9 mouse cellular contexts compared by ENCODE assay signal in genomic region chrX:56572465-56572864, GRCm38 (mm10). TPM values are rescaled to one million over a fixed set of nuclear protein-coding genes. Genes with fewer than 3 reads are reported as not detected.
DNase-seq lines count a peak whose midpoint lies in the region; ATAC-seq and TF ChIP-seq lines count a peak whose summit lies in the region.
"Had no signal": no experiment of that assay in that cellular context is flagged by ENCODE, and none has a peak within 500 bp of the region (broad histone marks: within the 10 kb centered on the region; RNA-seq: fewer than 3 reads in every experiment).

No protein-coding gene starts in this region.

- H3K27ac ChIP-seq in thymus, adult 2 months (ENCODE audit: control insufficient read depth, insufficient read depth, low read length): no peak overlapping the region
- no peak overlapping the region for H3K27ac ChIP-seq in embryonic facial prominence, embryonic 11.5 days (replicated peaks; ENCODE audit: low read depth, low read length)

- no peak for ATAC-seq in embryonic facial prominence, embryonic 11.5 days (replicated peaks; ENCODE audit: insufficient number of reproducible peaks, low FRiP score, low TSS enrichment, low read depth)
- ATAC-seq in megakaryocyte-erythroid progenitor cell, adult 5-6 weeks (replicated peaks; ENCODE audit: low FRiP score, low TSS enrichment, poor library complexity, severe bottlenecking): 0 out of 2 replicates have a peak, but pooled peaks have one; percentile 52

- no peak overlapping the region for H3K4me2 ChIP-seq in embryonic facial prominence, embryonic 11.5 days (ENCODE audit: low read depth, low read length)

- no peak for TF ChIP-seq CTCF in thymus, adult 2 months (IDR thresholded peaks at IDR 0.05; ENCODE audit: borderline replicate concordance, control insufficient read depth, extremely low read depth, insufficient read depth, low read length, poor library complexity)

- intact Hi-C loops in gastrocnemius, postnatal 36 days (cut with DNase I): loop anchor here (2.0 kb wide), 1 partner anchor 266 kb away; no protein-coding TSS in a partner anchor

- no peaks in the 10 kb centered on the region for H3K4me1 ChIP-seq in thymus, adult 2 months (replicated peaks; ENCODE audit: control insufficient read depth, insufficient read depth, low read length)
- no peaks in the 10 kb centered on the region for H3K4me1 ChIP-seq in embryonic facial prominence, embryonic 11.5 days (ENCODE audit: control insufficient read depth, insufficient read depth, low read length)

- H3K27me3 ChIP-seq in thymus, adult 2 months (ENCODE audit: control insufficient read depth, insufficient read depth, low read length): no peaks in the 10 kb centered on the region
- no peaks in the 10 kb centered on the region for H3K27me3 ChIP-seq in embryonic facial prominence, embryonic 11.5 days (ENCODE audit: control insufficient read depth, insufficient read depth, low read length)

- no peaks in the 10 kb centered on the region for H3K9me3 ChIP-seq in embryonic facial prominence, embryonic 11.5 days (replicated peaks; ENCODE audit: control insufficient read depth, low read length)

- no peaks in the 10 kb centered on the region for H3K36me3 ChIP-seq in thymus, adult 2 months (ENCODE audit: control insufficient read depth, insufficient read depth, low read length)
- H3K36me3 ChIP-seq in embryonic facial prominence, embryonic 11.5 days (replicated peaks; ENCODE audit: control insufficient read depth, insufficient read depth, low read depth, low read length): no peaks in the 10 kb centered on the region

- H3K4me3 ChIP-seq in thymus, adult 2 months (ENCODE audit: control insufficient read depth, insufficient read depth, low read length): no peak overlapping the region
- no peak overlapping the region for H3K4me3 ChIP-seq in embryonic facial prominence, embryonic 11.5 days (ENCODE audit: low read depth, low read length)

- DNase-seq in gastrocnemius, adult 18-20 months (ENCODE audit: low spot score): peak; percentile 1
- no peak for DNase-seq in gastrocnemius, postnatal 36 days
- DNase-seq in thymus, adult 2 months: peak; percentile 12
- no peak for DNase-seq in thymus, adult 18-20 months
- peak; percentile 22 for DNase-seq in embryonic facial prominence, embryonic 11.5 days (ENCODE audit: low spot score)
- DNase-seq in yolk sac, embryonic 10.5 days (ENCODE audit: low spot score): no peak
- DNase-seq in cerebellum, adult 11-12 months: no peak

- no peak overlapping the region for H3K9ac ChIP-seq in embryonic facial prominence, embryonic 11.5 days (replicated peaks; ENCODE audit: low read length)

- WGBS in thymus, adult 2 months: 22% methylated on average over 6 of the region's 6 CpGs
- WGBS in embryonic facial prominence, embryonic 11.5 days: 30% methylated on average over 6 of the region's 6 CpGs

- TF ChIP-seq POLR2A in thymus, adult 2 months (IDR thresholded peaks at IDR 0.05; ENCODE audit: control insufficient read depth, extremely low read depth, insufficient read depth, low read length, poor library complexity): no peak

RNA-seq across cellular contexts. Expression of gene Gm648, which starts 23.1 kb away (rescaled TPM):
- total RNA-seq in gastrocnemius, adult 18-20 months (2021): not detected
- not detected for total RNA-seq in gastrocnemius, postnatal 36 days (2021)
- 0.09 TPM in 1 of 2 replicates, not detected in the other for polyA plus RNA-seq in thymus, adult 2 months (2012; rRNA removed)
- not detected in 2 replicates for polyA plus RNA-seq in embryonic facial prominence, embryonic 11.5 days (2014; fragmentation: Nextera tagmentation; extraction: Ambion mirVana)
- not detected in 2 replicates for total RNA-seq in megakaryocyte-erythroid progenitor cell, adult 5-6 weeks (2014; fragmentation: Nextera tagmentation)
- total RNA-seq in megakaryocyte-erythroid progenitor cell, adult 5-6 weeks (2017): not detected in 2 replicates
- total RNA-seq: left cerebral cortex, postnatal 25 days had no signal

RNA-seq across cellular contexts. Expression of gene Mmgt1, which starts 25.4 kb away (rescaled TPM):
- total RNA-seq in gastrocnemius, adult 18-20 months (2021): 10 to 100 TPM; 24.2 to 25.8 TPM
- 10 to 100 TPM; 22.9 to 24.5 TPM for total RNA-seq in gastrocnemius, postnatal 36 days (2021)
- polyA plus RNA-seq in thymus, adult 2 months (2012; rRNA removed): 9.3 and 9.4 TPM in 2 replicates
- 36.5 and 37.0 TPM in 2 replicates for polyA plus RNA-seq in embryonic facial prominence, embryonic 11.5 days (2014; fragmentation: Nextera tagmentation; extraction: Ambion mirVana)
- 18.4 and 24.0 TPM in 2 replicates for total RNA-seq in megakaryocyte-erythroid progenitor cell, adult 5-6 weeks (2014; fragmentation: Nextera tagmentation)
- 17.1 and 26.8 TPM in 2 replicates for total RNA-seq in megakaryocyte-erythroid progenitor cell, adult 5-6 weeks (2017)

RNA-seq across cellular contexts. Expression of gene Slc9a6, which starts 37.1 kb away (rescaled TPM):
- total RNA-seq in gastrocnemius, adult 18-20 months (2021): 10 to 100 TPM; 25.1 to 26.3 TPM
- total RNA-seq in gastrocnemius, postnatal 36 days (2021): 10 to 100 TPM; 21.2 to 26.6 TPM
- 12.4 and 13.2 TPM in 2 replicates for polyA plus RNA-seq in thymus, adult 2 months (2012; rRNA removed)
- polyA plus RNA-seq in embryonic facial prominence, embryonic 11.5 days (2014; fragmentation: Nextera tagmentation; extraction: Ambion mirVana): 11.6 and 11.9 TPM in 2 replicates
- 2.9 and 5.0 TPM in 2 replicates for total RNA-seq in megakaryocyte-erythroid progenitor cell, adult 5-6 weeks (2014; fragmentation: Nextera tagmentation)
- total RNA-seq in megakaryocyte-erythroid progenitor cell, adult 5-6 weeks (2017): 6.5 and 12.9 TPM in 2 replicates

RNA-seq across cellular contexts. Expression of gene Gm10477, which starts 47.9 kb away (rescaled TPM):
- not detected for total RNA-seq in gastrocnemius, adult 18-20 months (2021)
- total RNA-seq in gastrocnemius, postnatal 36 days (2021): not detected
- not detected in 2 replicates for polyA plus RNA-seq in thymus, adult 2 months (2012; rRNA removed)
- not detected in 2 replicates for polyA plus RNA-seq in embryonic facial prominence, embryonic 11.5 days (2014; fragmentation: Nextera tagmentation; extraction: Ambion mirVana)
- total RNA-seq in megakaryocyte-erythroid progenitor cell, adult 5-6 weeks (2014; fragmentation: Nextera tagmentation): not detected in 2 replicates
- total RNA-seq in megakaryocyte-erythroid progenitor cell, adult 5-6 weeks (2017): not detected in 2 replicates
- total RNA-seq: left cerebral cortex, postnatal 25 days had no signal

Comparison
In these comparisons a context has a peak if more than half of its experiments do, and no peak if none do; other contexts are left out.
1. DNase-seq: peak in gastrocnemius, adult 18-20 months (single experiment), thymus, adult 2 months (single experiment) and embryonic facial prominence, embryonic 11.5 days (single experiment); none in gastrocnemius, postnatal 36 days (0 of 2), thymus, adult 18-20 months (0 of 2), yolk sac, embryonic 10.5 days (single experiment) and cerebellum, adult 11-12 months (single experiment).